Mouse (Mus musculus) liver, adult 2 months (tissue): ENCODE data around the gene Rere.

ENCODE experiments used
- CTCF ChIP-seq: fragments of 200-500 bp; IDR thresholded peaks from 2 replicates; pipeline ENCODE4 v1.5.1; 2011; ENCODE audit warnings: low read depth, low read length, control low read depth
- POLR2A ChIP-seq: fragments of 200-500 bp; IDR thresholded peaks from 2 replicates; pipeline ENCODE4 v1.6.1; 2011; ENCODE audit warnings: low read length, control low read depth; ENCODE audit not compliant: insufficient read depth; ENCODE audit errors: extremely low read depth

DNA sequence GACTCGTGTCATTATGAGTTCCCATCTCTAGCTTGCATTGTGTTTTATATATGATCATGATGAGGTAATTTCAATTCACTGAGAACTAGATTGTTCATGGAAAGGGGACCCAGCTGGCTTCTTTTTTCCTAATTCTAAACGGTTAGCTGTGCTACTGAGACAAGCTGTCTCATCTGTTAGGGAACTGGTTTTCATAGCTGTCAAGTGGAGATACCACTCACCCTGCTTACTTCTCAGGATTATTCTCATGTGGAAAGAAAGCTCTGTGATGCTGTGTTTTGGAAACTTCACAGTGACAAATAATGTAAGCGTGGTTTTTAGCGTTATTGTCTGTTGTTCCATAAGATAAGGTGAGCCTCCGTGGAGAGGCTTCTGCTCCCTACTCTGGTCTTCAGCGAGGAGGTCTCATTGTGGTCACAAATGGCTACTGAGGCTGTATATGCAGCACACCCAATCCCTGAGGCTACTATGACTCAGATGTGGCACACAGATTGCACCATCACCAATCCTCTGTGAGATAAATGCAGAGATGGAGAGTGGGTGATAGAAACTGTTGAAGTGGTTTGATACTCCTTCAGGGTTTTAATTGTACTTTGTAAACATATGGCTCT is 168.7 kb downstream of the Rere start:
- TF ChIP-seq CTCF: no peak
- no peak for TF ChIP-seq POLR2A
